Mouse (Mus musculus): ENCODE measurements around the gene Arhgap18.

DNA sequence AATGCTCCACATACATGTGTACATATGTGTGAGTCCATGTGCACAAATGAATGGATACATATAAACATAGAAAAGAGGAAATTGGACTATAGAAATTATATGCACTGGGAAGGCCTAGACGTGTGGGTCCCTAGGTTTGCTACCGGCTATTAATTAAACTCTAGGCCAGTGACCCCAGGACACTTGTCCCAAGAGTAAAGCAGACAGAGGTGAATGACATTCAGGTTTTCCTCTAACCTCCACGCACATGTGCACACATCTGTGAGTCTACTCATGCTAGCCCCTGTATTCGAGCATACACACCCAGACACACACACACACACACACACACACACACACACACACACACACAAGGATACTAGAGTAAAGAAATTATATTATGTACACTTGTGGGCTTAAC lies 104.4 kb downstream of the Arhgap18 start:
- no peak for TF ChIP-seq POLR2A (IDR thresholded peaks at IDR 0.05; ENCODE audit: control insufficient read depth, extremely low read depth, insufficient read depth, low read length, poor library complexity)
- no peak for TF ChIP-seq CTCF (IDR thresholded peaks at IDR 0.05; ENCODE audit: borderline replicate concordance, control insufficient read depth, extremely low read depth, insufficient read depth, low read length, poor library complexity)
